Mouse (Mus musculus): ENCODE measurements around the gene Hdac4.

DNA sequence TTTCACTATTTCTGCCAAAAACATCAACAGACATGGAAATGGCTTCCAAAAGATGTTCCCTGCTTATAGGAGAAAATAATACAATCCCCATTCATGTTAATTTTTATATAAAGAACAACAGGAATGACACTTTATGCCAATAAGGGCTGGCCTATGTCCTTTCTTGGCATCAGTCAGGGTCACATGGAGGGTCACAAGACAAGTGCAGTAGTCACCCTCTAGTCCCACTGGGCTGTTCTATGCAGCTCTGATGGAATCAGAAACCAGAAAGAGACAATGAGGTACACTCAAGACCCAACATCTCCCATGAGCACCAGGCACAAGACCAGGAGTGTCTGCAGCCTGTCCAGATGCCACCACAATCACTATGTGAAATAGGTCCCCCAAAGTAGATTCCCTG is 91.5 kb downstream of the Hdac4 start:
- TF ChIP-seq CTCF (IDR thresholded peaks at IDR 0.05) (no peak), EP300 (IDR thresholded peaks at IDR 0.05) (no peak)
